In the genomic region with DNA sequence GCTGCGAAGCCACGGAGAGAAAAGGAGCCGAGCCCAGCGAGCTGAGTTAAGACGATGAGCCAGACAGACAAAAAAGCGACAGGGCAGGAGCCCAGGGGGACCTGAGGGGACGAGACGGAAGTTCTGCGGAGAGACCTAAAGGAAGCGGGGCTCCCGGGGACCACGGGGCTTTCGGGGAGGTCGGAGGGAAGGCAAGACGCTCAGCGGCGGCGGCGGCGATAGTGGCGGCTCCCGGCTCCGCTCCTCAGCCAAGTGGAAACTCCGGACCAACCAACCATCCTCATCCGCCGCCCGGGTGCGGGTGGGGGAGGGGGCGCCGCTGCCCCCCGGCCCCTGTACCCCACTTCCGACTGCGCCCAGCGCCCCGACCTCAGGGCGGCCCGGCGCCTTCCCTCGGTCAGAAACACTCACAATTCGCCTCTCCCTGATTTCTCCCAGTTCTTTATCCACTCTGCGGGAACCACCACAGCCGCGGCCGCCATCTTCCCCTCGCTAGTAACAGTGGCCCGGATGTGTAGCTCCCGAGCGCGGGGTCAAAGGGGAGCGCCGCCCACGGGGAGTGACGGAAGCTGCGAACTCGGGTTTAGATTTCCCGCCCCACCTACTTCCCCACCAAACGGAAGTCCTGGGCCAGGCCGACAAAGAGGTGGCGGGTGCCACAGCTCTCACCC, we compare ENCODE assay signal across 8 mouse cellular contexts. TPM values are rescaled to one million over a fixed set of nuclear protein-coding genes. Genes with fewer than 3 reads are reported as not detected.
DNase-seq lines count a peak whose midpoint lies in the region; ATAC-seq and TF ChIP-seq lines count a peak whose summit lies in the region.

No protein-coding gene starts in this region.

- peak; percentile 80 to 86 for DNase-seq in CD8-positive naive resting alpha-beta T cell, adult 2 months (ENCODE audit: low read depth in 2 of 2, low spot score in 2 of 2)
- DNase-seq in c-Kit-positive CD71-negative TER-119-negative erythroid progenitor cells, embryonic 14.5 days (ENCODE audit: low read depth), result peak; percentile 68
- DNase-seq in forebrain, embryonic 11.5 days (ENCODE audit: low spot score), result peak; percentile 92
- DNase-seq in heart, postnatal 0 days (ENCODE audit: low spot score), result peak; percentile 73
- DNase-seq in kidney, postnatal 4 days, result peak; percentile 91 to 95

- no peaks in the 10 kb centered on the region for H3K9me3 ChIP-seq in forebrain, embryonic 11.5 days (ENCODE audit: control insufficient read depth, low read length)
- H3K9me3 ChIP-seq in heart, postnatal 0 days (replicated peaks; ENCODE audit: control insufficient read depth, low read length), result no peaks in the 10 kb centered on the region
- H3K9me3 ChIP-seq in liver, embryonic 16.5 days (replicated peaks; ENCODE audit: control insufficient read depth, low read length), result no peaks in the 10 kb centered on the region
- H3K9me3 ChIP-seq in neural tube, embryonic 13.5 days, result no peaks in the 10 kb centered on the region

- peak overlapping the region; percentile 77 for H3K9ac ChIP-seq in forebrain, embryonic 11.5 days (ENCODE audit: low read length)
- H3K9ac ChIP-seq in heart, postnatal 0 days (replicated peaks; ENCODE audit: low read depth, low read length), result peak overlapping the region; percentile 77
- H3K9ac ChIP-seq in liver, embryonic 16.5 days (ENCODE audit: low read depth, low read length), result peak overlapping the region; percentile 81
- peak overlapping the region; percentile 77 for H3K9ac ChIP-seq in neural tube, embryonic 13.5 days

- 17% methylated on average over 53 of the region's 59 CpGs for WGBS in forebrain, embryonic 11.5 days
- WGBS in heart, postnatal 0 days, result 11% methylated on average over 49 of the region's 59 CpGs
- WGBS in liver, embryonic 16.5 days (ENCODE audit: insufficient replicate concordance), result 16% methylated on average over 41 of the region's 59 CpGs
- WGBS in neural tube, embryonic 13.5 days, result 20% methylated on average over 49 of the region's 59 CpGs

- TF ChIP-seq CTCF in heart, postnatal 0 days (IDR thresholded peaks at IDR 0.05; ENCODE audit: low read depth), result no peak
- TF ChIP-seq CTCF in testis, adult 2 months (IDR thresholded peaks at IDR 0.05; ENCODE audit: control insufficient read depth, insufficient read depth, insufficient replicate concordance, low read depth, low read length), result no peak

- peak; percentile 68 for TF ChIP-seq POLR2A in testis, adult 2 months (IDR thresholded peaks at IDR 0.05; ENCODE audit: control insufficient read depth, low read depth, low read length)

- no peaks in the 10 kb centered on the region for H3K27me3 ChIP-seq in forebrain, embryonic 11.5 days (ENCODE audit: control insufficient read depth, insufficient read depth, low read length)
- H3K27me3 ChIP-seq in heart, postnatal 0 days (ENCODE audit: control insufficient read depth, insufficient read depth, low read length), result no peaks in the 10 kb centered on the region
- H3K27me3 ChIP-seq in liver, embryonic 16.5 days (ENCODE audit: control insufficient read depth, insufficient read depth, low read depth, low read length), result no peaks in the 10 kb centered on the region
- H3K27me3 ChIP-seq in neural tube, embryonic 13.5 days, result no peaks in the 10 kb centered on the region
- H3K27me3 ChIP-seq in testis, adult 2 months (ENCODE audit: control insufficient read depth, insufficient read depth, low read length), result no peaks in the 10 kb centered on the region

- H3K4me3 ChIP-seq in forebrain, embryonic 11.5 days (ENCODE audit: low read depth, low read length), result peak overlapping the region; percentile 55
- H3K4me3 ChIP-seq in heart, postnatal 0 days (ENCODE audit: low read depth, low read length), result peak overlapping the region; percentile 72
- H3K4me3 ChIP-seq in liver, embryonic 16.5 days (ENCODE audit: low read depth, low read length), result peak overlapping the region; percentile 78
- peak overlapping the region; percentile 62 for H3K4me3 ChIP-seq in neural tube, embryonic 13.5 days
- H3K4me3 ChIP-seq in testis, adult 2 months (ENCODE audit: control insufficient read depth, low read depth, low read length), result peak overlapping the region; percentile 87

- peak overlapping the region; percentile 55 for H3K4me2 ChIP-seq in forebrain, embryonic 11.5 days (ENCODE audit: low read depth, low read length, severe bottlenecking)
- H3K4me2 ChIP-seq in heart, postnatal 0 days (ENCODE audit: low read depth, low read length), result peak overlapping the region; percentile 71
- H3K4me2 ChIP-seq in liver, embryonic 16.5 days (ENCODE audit: low read depth, low read length), result peak overlapping the region; percentile 60
- peak overlapping the region; percentile 66 for H3K4me2 ChIP-seq in neural tube, embryonic 13.5 days

- H3K4me1 ChIP-seq in forebrain, embryonic 11.5 days (replicated peaks; ENCODE audit: control insufficient read depth, insufficient read depth, low read length), result no peaks in the 10 kb centered on the region
- no peaks in the 10 kb centered on the region for H3K4me1 ChIP-seq in heart, postnatal 0 days (ENCODE audit: control insufficient read depth, insufficient read depth)
- peaks cover 4% of the 10 kb centered on the region; the same call in 1 of the 2 replicates for H3K4me1 ChIP-seq in liver, embryonic 16.5 days (ENCODE audit: control insufficient read depth, low read depth, low read length)
- H3K4me1 ChIP-seq in neural tube, embryonic 13.5 days (replicated peaks), result peaks cover 12% of the 10 kb centered on the region
- no peaks in the 10 kb centered on the region; the same call in 1 of the 2 replicates for H3K4me1 ChIP-seq in testis, adult 2 months (ENCODE audit: control insufficient read depth, insufficient read depth, low read length)

- TF ChIP-seq EP300 in heart, postnatal 0 days (IDR thresholded peaks at IDR 0.05; ENCODE audit: low read depth), result 0 out of 2 replicates have a peak, but pooled peaks have one; percentile 29

- no peaks in the 10 kb centered on the region for H3K36me3 ChIP-seq in forebrain, embryonic 11.5 days (ENCODE audit: control insufficient read depth, insufficient read depth, low read length)
- no peaks in the 10 kb centered on the region for H3K36me3 ChIP-seq in heart, postnatal 0 days (replicated peaks; ENCODE audit: control insufficient read depth, insufficient read depth, low read length)
- no peaks in the 10 kb centered on the region for H3K36me3 ChIP-seq in liver, embryonic 16.5 days (ENCODE audit: control insufficient read depth, insufficient read depth)
- H3K36me3 ChIP-seq in neural tube, embryonic 13.5 days, result no peaks in the 10 kb centered on the region
- H3K36me3 ChIP-seq in testis, adult 2 months (ENCODE audit: control insufficient read depth, insufficient read depth, low read length), result no peaks in the 10 kb centered on the region

- H3K27ac ChIP-seq in forebrain, embryonic 11.5 days (ENCODE audit: low read depth, low read length), result peak overlapping the region; percentile 64
- peak overlapping the region; percentile 89 for H3K27ac ChIP-seq in heart, postnatal 0 days (ENCODE audit: low read depth)
- H3K27ac ChIP-seq in liver, embryonic 16.5 days (ENCODE audit: low read length), result peak overlapping the region; percentile 87
- peak overlapping the region; percentile 91 for H3K27ac ChIP-seq in neural tube, embryonic 13.5 days (replicated peaks)
- H3K27ac ChIP-seq in testis, adult 2 months (ENCODE audit: control insufficient read depth, insufficient read depth, low read depth, low read length), result peak overlapping the region; percentile 78

- peak; percentile 97 for ATAC-seq in forebrain, embryonic 11.5 days (replicated peaks; ENCODE audit: low FRiP score)
- peak; percentile 97 for ATAC-seq in heart, postnatal 0 days (ENCODE audit: insufficient read depth, low read depth)
- peak; percentile 97 for ATAC-seq in liver, embryonic 16.5 days (ENCODE audit: low read depth)
- ATAC-seq in neural tube, embryonic 13.5 days (ENCODE audit: low read depth), result peak; percentile 98

RNA-seq across cellular contexts. Expression of gene Thoc2, which starts 8.9 kb away (rescaled TPM):
- polyA plus RNA-seq in forebrain, embryonic 11.5 days (2014; fragmentation: Nextera tagmentation; extraction: Ambion mirVana), result 96.3 and 97.5 TPM in 2 replicates
- total RNA-seq in heart, postnatal 0 days (2014; rRNA removed; ENCODE audit: low replicate concordance), result 28.6 and 70.3 TPM in 2 replicates
- polyA plus RNA-seq in heart, postnatal 0 days (2015; fragmentation: Nextera tagmentation; extraction: Ambion mirVana), result 36.9 and 38.8 TPM in 2 replicates
- 26.4 and 29.5 TPM in 2 replicates for polyA plus RNA-seq in liver, embryonic 16.5 days (2015; fragmentation: Nextera tagmentation; extraction: Ambion mirVana)
- polyA plus RNA-seq in neural tube, embryonic 13.5 days (2015; fragmentation: Nextera tagmentation; extraction: Ambion mirVana), result 84.2 and 91.4 TPM in 2 replicates
- polyA plus RNA-seq in testis, adult 2 months (2012; rRNA removed), result 3.4 and 5.0 TPM in 2 replicates

Comparison
In these comparisons a context has a peak if more than half of its experiments do, and no peak if none do; other contexts are left out.
1. Peak in every context shown above with its lines: DNase-seq, ATAC-seq, H3K4me3 ChIP-seq and H3K27ac ChIP-seq.